Mouse (Mus musculus) liver, embryonic 14.5 days (tissue): ENCODE results near the gene Gmcl1. TPM values are rescaled to one million over a fixed set of nuclear protein-coding genes. Genes with fewer than 3 reads are reported as not detected.

Source experiments
- ATAC-seq: fragments of 200-750 bp; cut with Nextera tagmentation; 2 replicates; pipeline ENCODE4 v1.8.0; 2017; ENCODE audit warnings: moderate number of reproducible peaks, mild to moderate bottlenecking, moderate library complexity; ENCODE audit not compliant: insufficient read depth
- DNase-seq, 3 experiments: peaks; one replicate each; pipeline ENCODE4 v3.0.0-alpha.2; 2012 to 2013; ENCODE audit warnings: low read depth in 3 of 3, low spot score in 3 of 3
- H3K27ac ChIP-seq: fragments of 300-500 bp; sonication (generic); 2 replicates; pipeline ENCODE4 v1.5.1; 2014; ENCODE audit warnings: moderate library complexity, mild to moderate bottlenecking, control low read depth, inconsistent platforms
- H3K27me3 ChIP-seq: fragments of 300-500 bp; sonication (generic); 2 replicates; pipeline ENCODE4 v1.6.1; 2014; ENCODE audit warnings: mild to moderate bottlenecking, low read length, moderate library complexity; ENCODE audit not compliant: control insufficient read depth, insufficient read depth
- H3K36me3 ChIP-seq: fragments of 300-500 bp; sonication (generic); replicated peaks from 2 replicates; pipeline ENCODE4 v1.6.1; 2014; ENCODE audit warnings: low read depth; ENCODE audit not compliant: control insufficient read depth, insufficient read depth
- H3K4me1 ChIP-seq, 2 experiments: fragments of 200-500 bp in 1 of 2; fragments of 300-500 bp in 1 of 2; sonication (generic) in 1 of 2; replicated peaks; 2 replicates each; pipeline ENCODE4 v1.6.1; 2012 to 2014; ENCODE audit warnings: antibody characterized with exemption in 1 of 2, inconsistent platforms in 1 of 2, low read length in 1 of 2; ENCODE audit not compliant: control insufficient read depth in 2 of 2, insufficient read depth in 2 of 2
- H3K4me2 ChIP-seq: fragments of 300-500 bp; sonication (generic); 2 replicates; pipeline ENCODE4 v1.6.1; 2014; ENCODE audit warnings: low read depth, mild to moderate bottlenecking, control low read depth, moderate library complexity
- H3K4me3 ChIP-seq, 2 experiments: fragments of 200-500 bp in 1 of 2; fragments of 300-500 bp in 1 of 2; sonication (generic) in 1 of 2; 2 replicates each; pipeline ENCODE4 v1.5.1; 2012 to 2014; ENCODE audit warnings: low read depth in 2 of 2, low read length in 2 of 2, mild to moderate bottlenecking in 2 of 2, control low read depth in 1 of 2, inconsistent platforms in 1 of 2, moderate library complexity in 1 of 2; ENCODE audit not compliant: insufficient read depth in 1 of 2
- H3K9ac ChIP-seq: fragments of 300-500 bp; sonication (generic); replicated peaks from 2 replicates; pipeline ENCODE4 v1.6.1; 2014; ENCODE audit warnings: mild to moderate bottlenecking, control low read depth, moderate library complexity
- H3K9me3 ChIP-seq: fragments of 300-500 bp; sonication (generic); 2 replicates; pipeline ENCODE4 v1.6.1; 2016; ENCODE audit warnings: low read length, mixed read lengths; ENCODE audit not compliant: control insufficient read depth
- CTCF ChIP-seq: IDR thresholded peaks from 2 replicates; pipeline ENCODE4 v1.5.1; 2016; ENCODE audit warnings: antibody characterized with exemption, low read depth, control low read depth
- EP300 ChIP-seq: IDR thresholded peaks from 2 replicates; pipeline ENCODE4 v1.6.1; 2016; ENCODE audit warnings: antibody characterized with exemption, low read depth
- whole genome bisulfite sequencing: fragments of 180-500 bp; shearing (Covaris S2); extraction: QIAGEN DNeasy Blood & Tissue Kit; methylation state at CpG from one replicate; pipeline ENCODE4 v1.1.7; 2014; ENCODE audit not compliant: insufficient replicate concordance; 5-methylcytosine and 5-hydroxymethylcytosine counted together
- polyA plus RNA-seq, 2 experiments: library from polyadenylated mRNA; depleted of rRNA in 1 of 2; stranded (reverse) in 1 of 2; unstranded in 1 of 2; fragments of >200 nt; fragmentation: Nextera tagmentation in 1 of 2; extraction: Ambion mirVana in 1 of 2; gene quantifications; 2 replicates each; pipeline versions ENCODE4 v1.2.1 to v1.2.3; 2012 to 2014

The Gmcl1 gene
- polyA plus RNA-seq (2012; rRNA removed) (3.6 and 4.8 TPM in 2 replicates), polyA plus RNA-seq (2014; fragmentation: Nextera tagmentation; extraction: Ambion mirVana) (7.4 and 8.3 TPM in 2 replicates)

GRCm38 (mm10) chr6:86733183-86733876 lies at the start of gene Gmcl1:
Gene Gmcl1, minus strand, starts transcription at chr6:86733383.
- Histone ChIP-seq H3K4me2 (peak within 1 kb of the TSS; percentile 98), H3K27me3 (no peaks in the 10 kb centered on the region)
- under 1% methylated on average over 57 of the region's 59 CpGs for WGBS

GRCm38 (mm10) chr6:86782342-86782741 lies 49.2 kb upstream of the Gmcl1 start:
- peak; percentile 21; the same call in 1 of the 2 replicates for ATAC-seq
- DNase-seq = peak in 1 of 3 experiments; percentile 7
- no peaks in the 10 kb centered on the region for H3K9me3 ChIP-seq
- H3K27me3 ChIP-seq = no peaks in the 10 kb centered on the region
- no peaks in the 10 kb centered on the region for H3K36me3 ChIP-seq
- peaks cover 0 to 4% of the 10 kb centered on the region in 2 experiments; a peak in 1 of 4 replicates for H3K4me1 ChIP-seq
- no peak overlapping the region for H3K9ac ChIP-seq
- TF ChIP-seq CTCF = no peak
- TF ChIP-seq EP300 = no peak
- no peak overlapping the region for H3K27ac ChIP-seq
- H3K4me2 ChIP-seq = no peak overlapping the region
- whole genome bisulfite sequencing = 78% methylated on average over 2 of the region's 3 CpGs
- no peak overlapping the region for H3K4me3 ChIP-seq

More at GRCm38 (mm10) chr6:86733183-86733876, at the start of gene Gmcl1:
- H3K36me3 ChIP-seq = no peaks in the 10 kb centered on the region
- no peaks in the 10 kb centered on the region for H3K9me3 ChIP-seq
- TF ChIP-seq EP300 (no peak), CTCF (no peak)
- peak within 1 kb of the TSS; percentile 65 for H3K27ac ChIP-seq
- peak within 1 kb of the TSS; percentile 86 for H3K9ac ChIP-seq
- DNase-seq (peak; percentile 91 to 95 (median 93)), ATAC-seq (peak; percentile 97)
- peaks cover 0 to 16% of the 10 kb centered on the region in 2 experiments; a peak in 2 of 4 replicates for H3K4me1 ChIP-seq
- H3K4me3 ChIP-seq = peak within 1 kb of the TSS; percentile 67 to 96

DNA sequence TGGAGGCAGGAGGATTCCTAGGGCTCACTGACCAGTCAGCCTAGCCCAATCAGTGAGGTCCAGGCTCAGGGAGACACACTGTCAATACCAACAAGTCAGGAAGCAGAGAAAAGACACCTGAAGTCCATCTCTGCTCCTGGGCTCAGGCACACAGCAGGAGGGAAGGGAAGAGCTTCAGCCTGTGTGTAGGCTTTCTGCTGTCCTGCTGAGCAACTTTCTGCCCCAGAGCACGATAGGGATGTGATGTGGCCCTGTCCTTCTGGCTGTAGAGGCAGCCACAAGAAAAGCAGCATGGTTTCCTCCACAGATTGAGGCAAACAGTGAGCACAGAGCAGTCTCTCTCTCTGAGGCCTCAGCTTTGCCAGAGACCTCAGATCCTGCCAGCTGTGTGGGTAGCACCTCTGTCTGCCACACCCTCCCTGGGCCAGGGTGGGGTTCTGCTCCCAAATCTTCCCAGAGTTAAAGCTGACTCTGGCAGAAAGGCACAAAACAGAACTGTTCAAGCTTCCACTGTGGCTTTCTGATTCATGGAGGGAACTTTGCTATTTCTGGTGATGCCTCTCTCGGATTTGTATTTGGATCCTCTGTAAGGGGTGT lies 48.3 kb upstream of the Gmcl1 start:
- Histone ChIP-seq H3K4me1 (peaks cover 0 to 4% of the 10 kb centered on the region in 2 experiments; a peak in 1 of 4 replicates), H3K36me3 (no peaks in the 10 kb centered on the region), H3K27me3 (no peaks in the 10 kb centered on the region), H3K4me3 (no peak overlapping the region), H3K9ac (no peak overlapping the region), H3K27ac (no peak overlapping the region), H3K9me3 (no peaks in the 10 kb centered on the region), H3K4me2 (no peak overlapping the region)
- TF ChIP-seq EP300 = no peak
- no peak for TF ChIP-seq CTCF
- 48% methylated on average over 2 of the region's 2 CpGs for WGBS
- DNase-seq (no peak), ATAC-seq (no peak)

- Histone ChIP-seq H3K27me3 (no peaks in the 10 kb centered on the region), H3K27ac (no peak overlapping the region), H3K9me3 (no peaks in the 10 kb centered on the region), H3K9ac (no peak overlapping the region), H3K4me2 (no peak overlapping the region), H3K4me3 (no peak overlapping the region), H3K36me3 (no peaks in the 10 kb centered on the region), H3K4me1 (peaks cover 0 to 4% of the 10 kb centered on the region in 2 experiments; a peak in 1 of 4 replicates)
- TF ChIP-seq EP300 (no peak), CTCF (no peak)
- DNase-seq = no peak
- ATAC-seq = no peak
- WGBS = 63% methylated on average over 10 of the region's 10 CpGs
These were observed 45.9 kb upstream of the Gmcl1 start for GRCm38 (mm10) chr6:86778910-86779594.

GRCm38 (mm10) chr6:86777181-86777580 lies 44.0 kb upstream of the Gmcl1 start:
- TF ChIP-seq EP300 (no peak), CTCF (no peak)
- Histone ChIP-seq H3K36me3 (no peaks in the 10 kb centered on the region), H3K9me3 (no peaks in the 10 kb centered on the region), H3K27ac (no peak overlapping the region), H3K27me3 (no peaks in the 10 kb centered on the region), H3K9ac (no peak overlapping the region), H3K4me3 (no peak overlapping the region), H3K4me1 (peaks cover 0 to 2% of the 10 kb centered on the region in 2 experiments; a peak in 1 of 4 replicates), H3K4me2 (no peak overlapping the region)
- DNase-seq = no peak
- 44% methylated on average over 3 of the region's 3 CpGs for WGBS
- ATAC-seq = no peak
